Mouse (Mus musculus): ENCODE results near the gene H2-M2.
"Not testable (repeated sequence)": the region's sequence is repeated elsewhere in the genome, so short reads cannot be mapped to it uniquely, and the experiment has no call there.

The H2-M2 gene

GRCm38 (mm10) chr17:37483452-37483851 is at the start of gene H2-M2:
Gene H2-M2 (minus strand): TSS chr17:37483552.
- DNase-seq (ENCODE audit: low spot score in 2 of 2), result no peak

- not testable (repeated sequence) for DNase-seq (ENCODE audit: low spot score in 2 of 2)
Measured at GRCm38 (mm10) chr17:37525427-37525826, 42.1 kb upstream of the H2-M2 start.

GRCm38 (mm10) chr17:37524612-37525011 is 41.3 kb upstream of the H2-M2 start:
- not testable (repeated sequence) for DNase-seq (ENCODE audit: low spot score in 2 of 2)

- DNase-seq (ENCODE audit: low spot score in 2 of 2), result no peak
Measured at GRCm38 (mm10) chr17:37507730-37508129, 24.4 kb upstream of the H2-M2 start, which contains the start of gene Olfr111. Gene Olfr111 (plus strand): TSS chr17:37508030.

- no peak for DNase-seq (ENCODE audit: low spot score in 2 of 2)
Measured at GRCm38 (mm10) chr17:37491930-37492518, 8.7 kb upstream of the H2-M2 start, which contains the start of gene Olfr110. Gene Olfr110 (plus strand): TSS chr17:37492468.

GRCm38 (mm10) chr17:37458616-37459015 is 24.7 kb downstream of the H2-M2 start, which contains the start of gene Olfr109:
Gene Olfr109 (plus strand): TSS chr17:37458916.
- DNase-seq (ENCODE audit: low spot score in 2 of 2), result no peak

- DNase-seq (ENCODE audit: low spot score in 2 of 2), result no peak
Measured at GRCm38 (mm10) chr17:37445180-37445579, 38.2 kb downstream of the H2-M2 start, which contains the start of gene Olfr108. Gene Olfr108 (plus strand): TSS chr17:37445480.

Data from frontal cortex, postnatal 25 days (tissue).